Mouse (Mus musculus) embryo, embryonic 11.5 days (tissue): ENCODE results near the gene Kpna4.

Source experiments
- DNase-seq: peaks from one replicate; pipeline ENCODE4 v3.0.0-alpha.2; 2012; ENCODE audit warnings: low read depth, low spot score

Kpna4 gene

DNA sequence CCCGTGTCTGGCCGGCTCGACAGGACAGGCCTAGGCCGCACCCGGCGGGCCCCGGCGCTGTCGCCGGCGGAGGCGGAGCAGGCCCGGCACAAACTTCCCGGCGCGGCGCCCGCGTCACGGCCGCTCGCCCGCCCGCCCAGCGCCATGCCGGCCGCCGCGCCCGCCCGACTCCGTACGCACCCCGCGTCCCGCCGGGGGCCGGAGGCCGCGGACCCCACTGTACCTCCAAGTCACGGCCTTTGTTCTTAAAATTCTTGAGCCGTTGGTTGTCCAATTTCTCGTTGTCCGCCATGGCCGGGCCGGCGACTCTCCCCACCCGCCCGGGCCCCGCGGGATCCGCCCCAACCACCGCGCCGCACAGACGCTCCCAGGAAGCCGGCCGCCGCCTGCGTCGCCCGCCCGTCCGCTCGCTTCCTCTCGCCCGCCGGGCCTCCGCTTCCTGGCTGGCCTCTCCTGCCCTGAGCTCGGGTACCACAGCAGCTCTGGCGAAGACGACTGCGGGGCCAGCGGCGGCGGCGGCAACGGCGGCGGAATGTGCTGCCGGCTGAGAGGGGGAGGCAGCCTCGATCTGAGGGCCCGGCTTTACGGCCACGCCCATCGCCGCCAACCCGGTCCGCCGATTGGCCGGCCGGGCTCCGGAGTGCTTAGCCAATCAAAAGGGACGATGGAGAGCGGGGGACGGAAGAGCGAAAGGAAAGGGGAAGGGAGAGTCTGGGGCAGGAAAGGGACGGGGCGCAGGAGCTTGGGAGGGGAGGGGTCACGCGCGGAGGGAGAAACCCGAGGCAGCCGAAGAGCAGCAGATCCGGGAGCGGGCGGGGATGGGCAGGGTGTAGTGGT is at the start of gene Kpna4:
Gene Kpna4, minus strand, starts transcription at position 605 of the 837 bp plus-strand sequence.
- peak; percentile 94 for DNase-seq

DNA sequence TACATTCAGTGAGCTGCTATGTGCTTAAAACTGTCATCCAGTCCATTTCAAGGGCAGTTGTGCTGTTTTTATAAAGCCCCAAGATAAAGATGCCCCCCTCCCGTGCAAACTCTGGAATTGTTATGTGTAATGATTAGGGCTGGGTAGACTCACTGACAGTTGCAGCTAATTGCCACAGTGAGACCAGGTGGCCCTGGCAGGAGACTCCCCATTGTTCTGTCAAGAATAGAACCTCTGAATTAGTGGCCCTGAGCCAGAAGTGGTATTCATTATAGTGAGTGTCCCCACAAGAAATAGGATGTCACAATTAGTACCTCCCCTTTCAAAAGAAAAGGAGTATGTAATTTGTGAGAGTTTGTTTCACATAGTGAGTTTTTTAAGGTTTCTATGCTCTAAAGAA is 48.3 kb upstream of the Kpna4 start:
- no peak for DNase-seq

DNA sequence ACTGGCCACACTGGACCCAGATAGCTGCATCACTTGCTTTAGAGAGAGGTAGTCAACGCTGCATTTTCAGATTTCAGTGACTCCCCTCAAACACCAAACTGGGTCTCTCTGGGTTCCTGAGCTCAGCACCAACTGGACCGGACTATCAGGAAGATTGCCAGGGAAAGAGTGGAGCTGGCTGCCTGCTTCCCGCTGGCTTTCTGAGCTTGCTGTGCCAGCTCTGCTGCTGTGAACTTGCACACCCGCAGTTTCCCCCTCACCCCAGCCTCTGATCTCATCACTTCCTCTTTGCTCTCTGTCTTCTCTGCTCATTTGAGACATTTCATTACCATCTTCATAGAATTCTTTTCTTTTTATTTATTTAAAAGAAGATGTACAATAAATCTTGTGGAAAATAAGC is 44.2 kb upstream of the Kpna4 start:
- no peak for DNase-seq

DNA sequence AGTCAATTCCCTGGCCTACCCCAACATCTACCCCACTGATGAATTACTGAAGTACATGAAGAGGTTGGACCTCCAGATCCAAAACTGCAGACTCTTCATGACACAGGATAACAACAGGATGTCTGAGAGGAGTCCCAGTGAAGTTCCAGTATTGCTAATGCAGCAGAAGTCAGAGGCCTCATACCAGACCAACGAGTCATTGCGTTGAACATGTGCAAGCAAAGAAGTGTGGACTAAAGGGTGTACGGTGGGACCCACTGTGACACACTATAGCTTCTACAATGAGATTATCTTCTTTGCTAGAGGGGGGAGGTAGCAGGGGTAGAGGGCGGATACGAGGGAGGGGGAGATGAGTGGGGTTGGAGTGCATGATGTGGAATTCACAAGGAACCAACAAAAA is 42.9 kb upstream of the Kpna4 start:
- DNase-seq = no peak

DNA sequence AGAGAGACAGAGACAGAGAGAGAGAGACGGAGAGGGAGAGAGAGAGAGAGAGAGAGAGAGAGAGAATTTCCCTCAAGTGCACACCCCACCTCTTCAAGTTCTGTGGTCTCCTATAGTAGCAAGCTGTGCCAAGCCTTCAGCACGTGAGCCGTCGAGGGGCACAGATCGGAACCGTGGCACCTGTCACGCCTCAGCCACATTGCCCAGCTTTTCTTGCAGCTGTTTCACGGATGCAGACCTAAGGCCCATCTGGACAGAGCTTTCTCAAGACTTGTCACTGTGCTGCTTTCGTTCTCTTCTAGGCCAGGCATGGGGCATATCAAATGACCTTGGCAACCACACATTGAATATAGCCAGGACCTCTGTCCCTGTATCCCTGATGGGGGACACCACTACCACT is 41.8 kb upstream of the Kpna4 start:
- no peak for DNase-seq

DNA sequence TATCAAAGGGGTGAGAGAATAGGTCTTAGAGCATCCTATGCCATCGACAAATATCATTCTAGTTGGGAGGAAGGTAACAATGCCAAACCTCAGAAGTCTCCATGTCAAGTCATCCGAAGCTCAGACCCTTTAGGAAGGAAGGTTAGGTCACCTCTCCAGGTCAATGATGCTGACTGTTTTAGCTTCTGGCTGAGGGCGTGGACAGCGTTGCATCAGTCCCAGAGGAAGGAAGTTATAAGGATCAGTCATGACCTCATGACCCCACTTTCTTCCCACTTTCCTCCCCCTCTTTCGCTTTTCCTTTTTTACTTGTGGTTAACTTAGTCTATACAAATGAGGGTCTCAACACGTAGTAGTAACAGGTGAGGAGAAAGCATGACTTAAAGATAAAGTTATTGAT is 36.1 kb upstream of the Kpna4 start:
- no peak for DNase-seq

DNA sequence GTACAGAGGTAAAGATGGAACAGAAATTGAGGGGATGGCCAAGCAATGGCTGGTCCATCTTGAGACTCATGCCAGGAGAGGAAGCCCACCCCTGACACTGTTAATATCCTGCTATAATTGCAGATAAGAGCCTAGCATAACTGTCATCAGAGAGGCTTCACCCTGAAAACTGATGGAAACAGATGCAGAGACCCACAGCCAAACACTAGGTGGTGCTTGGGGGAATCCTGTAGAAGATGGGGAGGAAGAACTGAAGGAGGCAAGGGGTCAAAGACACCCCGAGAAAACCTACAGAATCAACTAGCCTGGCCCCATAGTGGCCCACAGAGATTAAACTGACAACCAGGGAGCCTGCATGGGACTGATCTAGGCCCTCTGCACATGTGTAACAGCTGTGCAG is 33.5 kb upstream of the Kpna4 start:
- DNase-seq = no peak

DNA sequence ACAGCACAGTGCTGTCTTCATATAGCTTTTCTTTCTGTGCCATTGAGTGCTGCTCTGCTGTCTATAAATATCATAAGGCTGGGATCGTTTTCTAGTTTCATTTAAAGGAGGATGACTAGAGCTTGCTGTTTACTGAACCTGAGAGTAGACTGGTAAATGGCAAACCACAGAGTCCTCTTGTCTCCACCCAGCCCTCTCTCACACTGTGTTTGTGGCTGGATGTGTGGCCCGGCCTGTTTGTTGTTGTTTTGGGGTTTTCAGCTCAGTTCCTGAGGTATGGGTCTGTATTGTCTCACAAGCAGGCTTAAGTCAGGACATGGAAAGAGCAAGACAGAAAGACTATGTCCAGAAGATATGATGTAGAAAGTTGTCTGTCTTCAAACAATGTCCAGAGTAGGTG is 32.6 kb upstream of the Kpna4 start:
- no peak for DNase-seq

DNA sequence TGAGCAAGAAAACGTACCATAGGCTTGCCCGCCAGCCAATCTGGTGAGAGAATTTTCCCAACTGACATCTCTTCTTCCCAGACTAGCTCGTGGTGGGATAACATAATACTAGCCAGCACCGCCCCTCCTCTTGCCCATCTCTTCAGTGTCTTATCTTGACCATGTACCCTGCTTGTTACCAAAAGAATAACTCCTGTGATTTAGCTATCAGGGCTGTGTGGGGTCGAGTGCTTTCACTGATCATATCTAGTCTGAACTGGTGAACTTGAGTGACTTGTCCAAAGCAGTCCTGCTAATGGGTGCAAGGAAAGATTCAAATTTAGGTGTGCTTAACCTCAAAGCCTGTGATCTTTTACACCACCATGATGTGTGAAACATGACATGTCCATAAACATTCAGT is 31.0 kb upstream of the Kpna4 start:
- DNase-seq = no peak

DNA sequence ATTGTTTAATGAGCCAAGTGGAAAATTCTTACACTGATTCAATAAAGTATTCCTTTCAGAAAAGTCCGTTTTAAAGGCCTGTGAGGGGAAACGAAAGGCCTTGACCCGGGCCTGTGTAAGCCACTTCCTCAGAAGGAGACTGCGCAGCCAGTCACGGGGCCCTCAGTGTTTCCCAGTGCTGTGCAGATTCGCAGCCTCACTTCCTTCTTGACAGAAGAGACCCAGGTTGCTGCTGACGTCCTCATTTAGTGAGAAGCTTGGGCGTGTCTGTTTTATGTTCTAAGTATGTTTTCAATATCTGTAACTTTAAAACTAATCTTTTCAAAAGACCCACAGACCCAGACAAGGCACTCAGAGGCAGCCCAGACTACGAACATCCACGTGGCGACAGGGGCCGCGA is 29.6 kb upstream of the Kpna4 start:
- no peak for DNase-seq

DNA sequence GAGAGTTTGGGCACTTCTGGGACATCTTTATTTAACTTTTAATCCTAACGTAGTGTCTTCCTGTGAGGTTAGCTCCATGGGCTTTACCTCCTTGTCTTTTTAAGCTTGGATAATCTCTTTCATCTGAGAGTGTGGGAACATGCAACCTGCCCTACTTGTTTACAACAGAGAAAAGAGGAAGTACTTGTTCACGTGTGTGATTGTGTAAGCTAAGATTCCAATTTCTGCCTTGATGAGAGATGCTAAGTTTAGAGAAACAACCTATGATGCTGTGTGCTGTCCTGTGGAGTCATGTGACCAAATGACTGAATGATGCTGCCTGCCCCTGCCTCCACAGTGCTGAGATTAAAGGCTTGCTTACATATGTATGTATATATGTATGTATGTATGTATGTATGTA is 27.8 kb upstream of the Kpna4 start:
- DNase-seq = no peak

DNA sequence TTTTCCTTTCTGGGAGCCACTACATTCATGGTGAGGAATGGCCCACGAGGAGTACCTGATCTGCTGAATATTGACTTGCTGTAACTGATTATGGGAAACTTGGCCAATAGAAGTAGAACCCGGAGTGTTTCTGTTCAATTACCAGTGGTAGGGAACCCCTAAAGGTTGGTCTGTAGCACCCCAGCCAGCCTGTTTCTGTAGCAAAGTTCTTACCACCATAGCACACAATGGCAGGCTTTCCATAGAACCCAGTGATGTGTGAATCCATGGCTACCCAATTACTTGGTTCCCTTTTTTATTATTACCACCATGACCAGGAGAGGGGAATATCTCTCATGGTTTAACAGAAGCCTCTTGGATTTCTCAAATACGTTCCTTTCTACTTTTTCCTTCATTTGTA is 24.0 kb upstream of the Kpna4 start:
- no peak for DNase-seq

DNA sequence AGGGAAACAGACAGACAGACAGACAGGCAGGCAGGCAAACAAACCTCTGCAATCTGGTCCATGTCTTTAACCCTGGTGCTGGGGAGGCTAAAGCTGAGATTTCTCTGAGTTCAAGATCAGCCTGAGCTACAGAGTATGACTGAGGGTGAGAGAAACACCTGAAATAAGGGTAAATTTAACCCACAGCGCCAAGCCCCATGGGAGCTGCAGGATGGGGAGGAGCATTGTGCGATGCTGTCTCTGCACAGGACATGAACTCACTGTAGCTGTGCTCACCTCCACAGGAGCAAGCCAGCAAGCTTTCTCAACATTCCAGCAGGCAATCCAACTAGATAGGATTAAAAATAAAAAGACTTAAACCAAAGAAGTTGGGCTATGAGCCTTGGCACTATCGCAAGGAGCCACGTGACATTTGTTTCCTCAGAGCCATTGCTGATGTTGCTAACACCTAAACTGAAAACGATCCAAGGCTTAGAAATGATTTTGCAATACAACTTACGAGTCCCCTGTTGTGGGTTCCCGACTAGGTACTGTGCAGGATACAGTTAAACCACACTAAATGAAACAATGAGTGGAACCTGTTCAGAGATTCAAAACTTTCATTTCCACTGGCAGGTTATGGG is 15.6 kb upstream of the Kpna4 start:
- DNase-seq = no peak

DNA sequence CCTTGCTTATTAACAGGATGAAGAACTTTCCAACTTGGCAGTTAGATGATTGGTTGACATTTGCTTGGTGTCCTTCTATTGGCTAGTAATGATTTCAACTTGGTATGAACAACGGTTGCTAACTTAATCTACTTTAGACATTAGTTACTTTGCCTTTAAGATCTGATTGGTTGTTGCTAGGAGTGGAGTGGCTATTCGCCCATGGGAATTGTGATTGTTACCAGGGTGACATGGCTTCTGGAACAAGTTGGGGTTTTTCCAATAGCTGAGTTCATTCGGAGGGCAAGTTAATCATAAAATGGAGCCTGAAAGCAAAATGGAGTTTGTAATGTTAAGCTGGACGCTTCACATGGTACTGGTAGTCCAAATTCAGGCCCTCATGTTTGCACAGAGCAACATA is 13.9 kb upstream of the Kpna4 start:
- DNase-seq = no peak

DNA sequence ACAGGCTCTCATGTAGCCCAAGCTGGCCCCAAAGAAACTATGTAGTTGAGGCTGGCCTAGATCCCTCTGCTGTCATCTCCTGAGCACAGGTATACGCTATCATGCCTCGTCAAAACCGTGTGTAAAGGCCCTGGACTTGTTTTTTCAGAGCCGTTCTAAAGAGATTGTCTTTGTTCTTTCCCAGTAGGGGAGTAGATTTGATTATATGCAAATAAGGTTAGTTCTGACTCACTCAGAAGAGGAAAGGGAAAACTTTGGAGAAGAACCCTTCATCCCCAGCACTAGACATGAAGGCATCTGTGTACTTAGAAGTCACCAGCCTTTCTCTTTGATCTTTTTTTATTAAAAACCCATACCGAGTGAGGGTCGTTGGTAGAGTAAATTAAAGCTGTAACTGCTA is 9.1 kb upstream of the Kpna4 start:
- no peak for DNase-seq

DNA sequence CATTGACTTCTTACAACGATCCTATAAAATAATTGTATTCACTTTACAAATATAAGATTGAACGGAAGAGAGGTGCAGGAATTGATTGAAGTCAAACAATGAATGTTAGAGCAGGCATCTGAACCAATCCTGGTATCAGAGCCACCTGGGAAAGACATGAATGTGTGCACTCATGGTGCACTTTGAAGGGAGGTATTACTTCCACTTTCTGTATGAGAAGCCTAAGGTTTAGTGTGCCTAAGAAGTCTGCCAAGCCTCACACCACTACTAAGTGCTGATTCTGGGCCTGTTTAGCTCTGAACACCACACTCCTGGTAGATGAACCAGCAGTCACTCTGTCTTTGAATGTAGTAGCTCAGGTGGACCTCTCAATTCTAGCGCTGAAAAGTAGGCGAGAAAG is 4.1 kb upstream of the Kpna4 start:
- no peak for DNase-seq

DNA sequence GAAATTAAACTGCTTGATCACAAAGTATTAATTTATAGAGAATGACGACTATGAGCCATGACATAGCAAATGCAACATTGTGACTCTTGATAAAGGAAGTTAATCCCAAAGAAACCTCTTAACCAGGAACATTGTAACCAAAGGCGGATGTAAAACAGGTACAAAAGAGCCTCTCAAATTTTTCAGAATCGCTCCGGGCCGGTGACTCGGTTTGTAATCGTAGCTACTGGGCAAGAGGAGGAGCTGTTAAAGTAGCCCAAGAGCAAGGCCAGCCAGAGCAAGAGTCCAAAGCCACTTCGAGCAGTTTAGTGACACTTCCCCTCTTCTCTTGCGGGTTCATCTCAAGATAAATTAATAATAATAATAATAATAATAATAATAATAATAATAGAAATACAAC is 780 bp upstream of the Kpna4 start:
- no peak for DNase-seq

DNA sequence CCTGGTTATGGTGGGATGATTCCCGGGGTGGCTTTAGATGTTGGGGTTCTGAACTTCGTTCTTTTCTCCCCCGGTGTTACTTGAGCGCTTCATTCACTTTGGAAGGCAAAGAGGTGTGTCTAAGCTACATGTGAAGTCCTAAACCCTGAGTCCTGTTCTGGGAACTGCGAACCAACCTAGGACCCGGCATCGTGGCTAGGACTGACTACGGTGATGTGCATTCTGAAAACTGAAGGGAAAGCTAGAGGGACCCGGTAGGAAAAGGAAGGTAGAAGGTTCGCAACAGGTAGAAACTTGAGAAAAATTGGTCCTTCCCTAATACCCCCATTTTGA is 399 bp upstream of the Kpna4 start:
- DNase-seq = no peak

DNA sequence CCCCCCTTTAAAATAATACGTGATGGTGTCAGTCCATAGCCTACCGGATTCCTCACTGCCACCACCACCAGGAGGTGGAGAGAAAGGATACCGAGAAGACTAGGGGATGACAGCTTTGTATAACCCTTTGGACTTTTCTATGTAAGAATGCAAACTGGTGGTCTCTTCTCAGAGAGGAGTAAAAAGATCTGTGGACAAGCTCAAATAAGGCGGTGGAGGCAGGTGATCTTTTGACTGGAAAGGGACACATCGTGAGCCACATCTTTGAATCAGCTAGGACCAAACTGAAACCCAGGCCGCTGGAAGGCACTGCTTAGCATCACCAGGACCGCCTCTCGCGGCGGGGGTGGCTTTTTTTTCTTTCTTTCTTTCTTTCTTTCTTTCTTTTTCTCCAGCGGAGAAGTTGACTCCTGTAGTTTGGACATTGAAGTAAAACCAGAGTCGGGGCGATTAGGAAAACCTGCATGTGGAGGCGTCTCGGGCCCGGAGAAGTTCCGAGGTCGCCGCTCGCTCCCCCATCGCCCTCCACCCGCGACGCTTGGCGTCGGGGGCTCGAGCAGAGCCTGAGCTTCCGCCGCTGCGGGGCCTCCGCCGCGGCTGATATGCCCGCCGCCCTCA is 913 bp downstream of the Kpna4 start:
- DNase-seq = peak; percentile 30

DNA sequence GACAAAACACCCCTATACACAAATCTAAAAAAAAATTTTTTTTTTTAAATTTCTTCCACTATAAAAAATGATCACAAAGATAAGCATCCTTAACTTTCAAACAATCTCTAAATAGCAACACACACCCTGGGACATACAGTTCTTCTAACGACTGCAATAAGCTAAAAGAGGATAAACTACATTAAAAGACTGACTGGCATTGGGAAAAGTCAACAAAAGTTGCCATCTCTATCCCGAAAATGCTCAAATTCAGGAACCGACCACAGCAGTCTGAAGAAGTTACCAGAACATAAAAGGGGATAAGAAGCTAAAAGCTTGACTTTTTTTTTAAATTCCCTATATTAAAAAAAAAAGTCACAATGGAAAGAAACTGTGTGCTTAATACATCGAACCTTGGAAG is 1.5 kb downstream of the Kpna4 start:
- DNase-seq = no peak

DNA sequence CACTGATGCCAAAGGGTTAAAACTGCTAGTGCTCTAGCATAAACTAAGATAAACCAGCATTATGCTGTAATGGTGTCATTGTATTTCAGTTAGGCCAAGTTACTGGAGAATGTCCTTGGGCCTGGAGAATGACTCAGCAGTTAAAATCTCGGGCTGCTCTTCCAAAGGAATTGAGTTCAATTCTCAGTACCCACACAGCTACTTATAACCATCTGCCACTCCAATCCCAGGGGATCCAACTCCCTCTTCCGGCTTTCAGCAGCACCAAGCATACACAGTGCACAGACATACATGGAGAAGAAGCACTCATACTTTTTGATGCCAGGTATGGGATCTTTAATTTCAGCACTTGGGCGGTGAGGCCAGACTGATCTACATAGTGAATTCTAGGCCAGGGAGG is 8.1 kb downstream of the Kpna4 start:
- no peak for DNase-seq

DNA sequence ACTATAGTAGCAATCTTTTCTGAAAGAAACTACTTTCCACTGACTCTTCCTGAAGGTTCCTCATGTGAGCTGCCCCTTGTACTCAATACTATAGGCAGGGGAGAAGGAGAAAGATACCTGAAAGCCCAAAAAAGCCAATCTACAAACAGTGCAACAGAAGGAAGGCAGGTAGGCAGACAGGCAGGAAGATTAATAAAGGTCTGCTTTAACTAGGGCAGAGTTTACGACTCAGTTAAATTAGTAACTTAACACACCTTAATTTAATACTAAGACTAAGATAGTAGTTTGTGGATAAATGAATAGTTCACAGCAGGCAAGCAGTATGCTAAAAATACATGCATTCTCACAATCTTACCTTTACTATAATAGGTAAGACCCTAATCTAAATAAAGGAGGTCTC is 12.2 kb downstream of the Kpna4 start:
- no peak for DNase-seq

DNA sequence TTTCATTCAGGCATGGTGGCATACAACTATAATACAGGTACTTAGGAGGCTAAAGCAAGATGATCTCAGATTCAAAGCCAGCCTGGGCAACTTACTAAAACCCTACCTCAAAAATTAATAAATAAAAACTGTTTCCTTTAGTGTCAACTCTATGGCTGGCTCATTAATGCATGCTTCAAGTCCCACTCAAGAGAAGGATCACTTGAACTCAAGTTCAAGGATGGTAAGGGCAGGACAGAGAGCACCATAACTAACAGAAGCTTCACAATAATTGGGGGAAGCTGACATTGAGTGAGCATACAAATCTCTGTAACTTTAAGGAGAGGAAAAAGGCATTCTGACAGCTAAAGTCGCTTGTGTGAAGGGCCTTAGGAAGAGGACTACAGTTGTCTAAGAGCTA is 13.0 kb downstream of the Kpna4 start:
- no peak for DNase-seq
